Mouse (Mus musculus) cerebellum, adult 9-10 months (tissue): ENCODE measurements around the gene Atg2a.

Source experiments
- DNase-seq: peaks from one replicate; pipeline ENCODE4 v3.0.0; 2022

The Atg2a gene

GRCm38 (mm10) chr19:6241274-6242107 is at the start of gene Atg2a:
TSS of gene Atg2a (plus strand) at chr19:6241668.
- DNase-seq, result peak; percentile 99

GRCm38 (mm10) chr19:6204265-6204664 is 37.2 kb upstream of the Atg2a start:
- DNase-seq, result no peak

GRCm38 (mm10) chr19:6206716-6207115 is 34.8 kb upstream of the Atg2a start:
- no peak for DNase-seq

GRCm38 (mm10) chr19:6216046-6216705 is 25.3 kb upstream of the Atg2a start:
- no peak for DNase-seq

- no peak for DNase-seq
Measured at GRCm38 (mm10) chr19:6218606-6219005, 22.9 kb upstream of the Atg2a start.

GRCm38 (mm10) chr19:6226135-6226534 is 15.3 kb upstream of the Atg2a start, which contains the start of gene Gpha2:
TSS of gene Gpha2 (plus strand) at chr19:6226380.
- no peak for DNase-seq

GRCm38 (mm10) chr19:6226763-6227162 is 14.7 kb upstream of the Atg2a start:
- peak; percentile 24 for DNase-seq

GRCm38 (mm10) chr19:6227864-6228263 is 13.6 kb upstream of the Atg2a start:
- DNase-seq, result peak; percentile 41

GRCm38 (mm10) chr19:6230411-6230810 is 11.1 kb upstream of the Atg2a start:
- DNase-seq, result peak; percentile 64

GRCm38 (mm10) chr19:6231036-6231435 is 10.4 kb upstream of the Atg2a start:
- DNase-seq, result peak; percentile 44

GRCm38 (mm10) chr19:6233647-6234046 is 7.8 kb upstream of the Atg2a start:
- DNase-seq, result peak; percentile 52

GRCm38 (mm10) chr19:6234337-6235083 is 7.0 kb upstream of the Atg2a start:
- peak; percentile 76 for DNase-seq

GRCm38 (mm10) chr19:6235084-6236052 is 6.1 kb upstream of the Atg2a start, which contains the start of gene Ppp2r5b:
TSS of gene Ppp2r5b (minus strand) at chr19:6235872.
- peak; percentile 98 for DNase-seq

- peak; percentile 98 for DNase-seq
Measured at GRCm38 (mm10) chr19:6236053-6236441, 5.4 kb upstream of the Atg2a start.

- DNase-seq, result peak; percentile 76
Measured at GRCm38 (mm10) chr19:6236842-6237241, 4.6 kb upstream of the Atg2a start.

GRCm38 (mm10) chr19:6238740-6239139 is 2.7 kb upstream of the Atg2a start:
- DNase-seq, result peak; percentile 41

GRCm38 (mm10) chr19:6240136-6240535 is 1.3 kb upstream of the Atg2a start:
- no peak for DNase-seq

GRCm38 (mm10) chr19:6240725-6241124 is 743 bp upstream of the Atg2a start:
- no peak for DNase-seq

GRCm38 (mm10) chr19:6242281-6242680 is 813 bp downstream of the Atg2a start:
- peak; percentile 70 for DNase-seq

- DNase-seq, result no peak
Measured at GRCm38 (mm10) chr19:6243226-6243625, 1.8 kb downstream of the Atg2a start.

- DNase-seq, result no peak
Measured at GRCm38 (mm10) chr19:6245806-6246205, 4.3 kb downstream of the Atg2a start.
